Mouse (Mus musculus) myocyte (in vitro differentiated cells): ENCODE data around the gene C530008M17Rik. TPM values are rescaled to one million over a fixed set of nuclear protein-coding genes. Genes with fewer than 3 reads are reported as not detected.

Experiments used
- H3K27me3 ChIP-seq: one replicate; pipeline ENCODE4 v1.6.1; 2011; ENCODE audit not compliant: control insufficient read depth, insufficient read depth, insufficient read length
- H3K36me3 ChIP-seq: one replicate; pipeline ENCODE4 v1.6.1; 2011; ENCODE audit not compliant: control insufficient read depth, insufficient read depth
- H3K4me2 ChIP-seq: one replicate; pipeline ENCODE4 v1.6.1; 2011; ENCODE audit warnings: low read depth, control low read depth
- H3K4me3 ChIP-seq: one replicate; pipeline ENCODE4 v1.5.1; 2011; ENCODE audit warnings: mild to moderate bottlenecking, control low read depth, moderate library complexity
- H3K79me2 ChIP-seq: one replicate; pipeline ENCODE4 v1.6.1; 2011; ENCODE audit not compliant: control insufficient read depth, insufficient read depth
- H3ac ChIP-seq: one replicate; pipeline ENCODE4 v1.6.1; 2011; ENCODE audit not compliant: control insufficient read depth, insufficient read length
- CEBPB ChIP-seq: IDR thresholded peaks from 2 replicates; pipeline ENCODE4 v1.6.1; 2011; ENCODE audit warnings: mild to moderate bottlenecking, moderate library complexity; ENCODE audit not compliant: poor library complexity, insufficient read depth, severe bottlenecking
- E2F4 ChIP-seq: IDR thresholded peaks from one replicate; pipeline ENCODE4 v1.6.1; 2011; ENCODE audit warnings: mild to moderate bottlenecking, control low read depth, moderate library complexity; ENCODE audit not compliant: insufficient read depth
- MAX ChIP-seq: IDR thresholded peaks from one replicate; pipeline ENCODE4 v1.6.1; 2011; ENCODE audit warnings: low read depth, mild to moderate bottlenecking, control low read depth
- MYOD1 ChIP-seq, 3 experiments: IDR thresholded peaks; one replicate each; pipeline ENCODE4 v1.6.1; 2011; ENCODE audit warnings: control low read depth in 2 of 3, low read depth in 2 of 3, mild to moderate bottlenecking in 2 of 3, moderate library complexity in 1 of 3; ENCODE audit not compliant: insufficient read length in 2 of 3, control insufficient read depth in 1 of 3
- MYOG ChIP-seq, 3 experiments: IDR thresholded peaks; one replicate each; pipeline ENCODE4 v1.6.1; 2011; ENCODE audit warnings: control low read depth in 2 of 3, low read depth in 2 of 3, mild to moderate bottlenecking in 2 of 3; ENCODE audit not compliant: insufficient read length in 2 of 3, control insufficient read depth in 1 of 3, insufficient read depth in 1 of 3
- POLR2A ChIP-seq: IDR thresholded peaks from one replicate; pipeline ENCODE4 v1.6.1; 2011; ENCODE audit warnings: low read depth, mild to moderate bottlenecking, control low read depth, moderate library complexity; ENCODE audit not compliant: insufficient read length
- POLR2AphosphoS2 ChIP-seq: IDR thresholded peaks from one replicate; pipeline ENCODE4 v1.6.1; 2011; ENCODE audit warnings: low read depth, control low read depth; ENCODE audit not compliant: insufficient read length
- REST ChIP-seq: IDR thresholded peaks from one replicate; pipeline ENCODE4 v1.6.1; 2011; ENCODE audit warnings: mild to moderate bottlenecking, control low read depth, moderate library complexity; ENCODE audit not compliant: insufficient read depth, insufficient read length
- SRF ChIP-seq: IDR thresholded peaks from one replicate; pipeline ENCODE4 v1.6.1; 2011; ENCODE audit warnings: low read depth; ENCODE audit not compliant: control insufficient read depth, insufficient read length
- TCF12 ChIP-seq: IDR thresholded peaks from one replicate; pipeline ENCODE4 v1.6.1; 2011; ENCODE audit warnings: mild to moderate bottlenecking, control low read depth; ENCODE audit not compliant: poor library complexity, insufficient read depth, severe bottlenecking
- TCF3 ChIP-seq: IDR thresholded peaks from one replicate; pipeline ENCODE4 v1.6.1; 2011; ENCODE audit warnings: low read depth, control low read depth; ENCODE audit not compliant: insufficient read length
- USF1 ChIP-seq: IDR thresholded peaks from one replicate; pipeline ENCODE4 v1.6.1; 2011; ENCODE audit warnings: low read depth, mild to moderate bottlenecking, control low read depth, moderate library complexity
- polyA plus RNA-seq: library from polyadenylated mRNA; unstranded; fragments of >200 nt; fragmentation: generic; extraction: Trizol; gene quantifications from one replicate; pipeline ENCODE4 v1.2.1, GENCODE M21; 2012; ENCODE audit warnings: missing spikeins

Gene C530008M17Rik
- polyA plus RNA-seq, 1 experiment: 0.94 TPM

GRCm38 (mm10) chr5:76763731-76764130, 107.4 kb downstream of the C530008M17Rik start:
- TF ChIP-seq MAX (no peak), E2F4 (no peak), POLR2A (no peak), USF1 (no peak), TCF12 (no peak), CEBPB (no peak), REST (no peak), POLR2AphosphoS2 (no peak), TCF3 (no peak), MYOG (IDR thresholded peaks at IDR 0.05; ENCODE audit: control insufficient read depth in 1 of 3, insufficient read depth in 1 of 3, insufficient read length in 2 of 3, low read depth in 2 of 3) (no peak), SRF (no peak), MYOD1 (IDR thresholded peaks at IDR 0.05; ENCODE audit: control insufficient read depth in 1 of 3, insufficient read length in 2 of 3, low read depth in 2 of 3) (no peak)
- H3K4me2 ChIP-seq: no peak overlapping the region
- no peaks in the 10 kb centered on the region for H3K79me2 ChIP-seq

GRCm38 (mm10) chr5:76769014-76769413, 112.7 kb downstream of the C530008M17Rik start:
- no peaks in the 10 kb centered on the region for H3K36me3 ChIP-seq
- no peak overlapping the region for H3ac ChIP-seq
- TF ChIP-seq TCF3: no peak
- TF ChIP-seq TCF12: no peak
- no peak overlapping the region for H3K4me3 ChIP-seq
- H3K79me2 ChIP-seq: no peaks in the 10 kb centered on the region
- no peaks in the 10 kb centered on the region for H3K27me3 ChIP-seq
- no peak overlapping the region for H3K4me2 ChIP-seq

More at GRCm38 (mm10) chr5:76763731-76764130, 107.4 kb downstream of the C530008M17Rik start:
- Histone ChIP-seq H3K36me3 (no peaks in the 10 kb centered on the region), H3K27me3 (no peaks in the 10 kb centered on the region), H3K4me3 (no peak overlapping the region), H3ac (no peak overlapping the region)

- no peak overlapping the region for H3ac ChIP-seq
- H3K4me2 ChIP-seq: no peak overlapping the region
- TF ChIP-seq CEBPB (no peak), USF1 (no peak), REST (no peak), POLR2AphosphoS2 (no peak), POLR2A (no peak), MAX (no peak), TCF3 (no peak), MYOD1 (IDR thresholded peaks at IDR 0.05; ENCODE audit: control insufficient read depth in 1 of 3, insufficient read length in 2 of 3, low read depth in 2 of 3) (no peak), TCF12 (no peak), SRF (no peak)
Observed at GRCm38 (mm10) chr5:76769572-76769971, 113.3 kb downstream of the C530008M17Rik start.

GRCm38 (mm10) chr5:76771371-76771770, 115.1 kb downstream of the C530008M17Rik start:
- Histone ChIP-seq H3K36me3 (no peaks in the 10 kb centered on the region), H3K4me3 (no peak overlapping the region), H3K79me2 (no peaks in the 10 kb centered on the region), H3K27me3 (no peaks in the 10 kb centered on the region), H3K4me2 (no peak overlapping the region), H3ac (no peak overlapping the region)
- no peak for TF ChIP-seq SRF

More at GRCm38 (mm10) chr5:76769572-76769971, 113.3 kb downstream of the C530008M17Rik start:
- Histone ChIP-seq H3K79me2 (no peaks in the 10 kb centered on the region), H3K27me3 (no peaks in the 10 kb centered on the region), H3K4me3 (no peak overlapping the region), H3K36me3 (no peaks in the 10 kb centered on the region)

- Histone ChIP-seq H3K4me3 (no peak overlapping the region), H3K27me3 (no peaks in the 10 kb centered on the region), H3K4me2 (no peak overlapping the region), H3K36me3 (no peaks in the 10 kb centered on the region), H3ac (no peak overlapping the region), H3K79me2 (no peaks in the 10 kb centered on the region)
- no peak for TF ChIP-seq USF1
- no peak for TF ChIP-seq E2F4
- no peak for TF ChIP-seq CEBPB
- TF ChIP-seq TCF3: no peak
- TF ChIP-seq POLR2AphosphoS2: no peak
- no peak for TF ChIP-seq REST
- no peak for TF ChIP-seq MAX
- TF ChIP-seq TCF12: no peak
- no peak for TF ChIP-seq SRF
- TF ChIP-seq POLR2A: no peak
- TF ChIP-seq MYOG (IDR thresholded peaks at IDR 0.05; ENCODE audit: control insufficient read depth in 1 of 3, insufficient read depth in 1 of 3, insufficient read length in 2 of 3, low read depth in 2 of 3): no peak
- no peak for TF ChIP-seq MYOD1 (IDR thresholded peaks at IDR 0.05; ENCODE audit: control insufficient read depth in 1 of 3, insufficient read length in 2 of 3, low read depth in 2 of 3)
Observed at GRCm38 (mm10) chr5:76772831-76773230, 116.5 kb downstream of the C530008M17Rik start.
